ENCODE assay signal across 23 mouse cellular contexts in genomic region chr5:149874342-149874741, GRCm38 (mm10).
A peak's percentile ranks its signal among the peaks of the same experiment; 100 is the strongest.
DNase-seq lines count a peak whose midpoint lies in the region; ATAC-seq and TF ChIP-seq lines count a peak whose summit lies in the region.
"Had no signal": no experiment of that assay in that cellular context is flagged by ENCODE, and none has a peak within 500 bp of the region (broad histone marks: within the 10 kb centered on the region; RNA-seq: fewer than 3 reads in every experiment).

No protein-coding gene starts in this region.

- ATAC-seq in hindbrain, postnatal 0 days, result no peak
- no peak for ATAC-seq in hindbrain, embryonic 12.5 days (ENCODE audit: low FRiP score)
- no peak for ATAC-seq in lung, postnatal 0 days

- H3K9me3 ChIP-seq in hindbrain, postnatal 0 days (ENCODE audit: low read length), result no peaks in the 10 kb centered on the region
- no peaks in the 10 kb centered on the region for H3K9me3 ChIP-seq in hindbrain, embryonic 12.5 days (replicated peaks)
- H3K9me3 ChIP-seq in lung, postnatal 0 days (ENCODE audit: low read length), result no peaks in the 10 kb centered on the region
- H3K9me3 ChIP-seq: embryonic facial prominence, embryonic 13.5 days; forebrain, embryonic 12.5 days; limb, embryonic 13.5 days; liver, embryonic 13.5 days; lung, embryonic 15.5 days had no signal

- TF ChIP-seq CTCF in hindbrain, postnatal 0 days (IDR thresholded peaks at IDR 0.05; ENCODE audit: low read depth), result peak; percentile 35
- peak; percentile 33 for TF ChIP-seq CTCF in lung, postnatal 0 days (IDR thresholded peaks at IDR 0.05)
- TF ChIP-seq CTCF in cortical plate, adult 2 months (IDR thresholded peaks at IDR 0.05; ENCODE audit: extremely low read depth, insufficient read depth, low read length), result peak; percentile 36; the same call in 1 of the 2 replicates

- TF ChIP-seq EP300 in lung, postnatal 0 days (IDR thresholded peaks at IDR 0.05), result no peak

- H3K9ac ChIP-seq in hindbrain, postnatal 0 days (replicated peaks; ENCODE audit: low read length), result no peak overlapping the region
- H3K9ac ChIP-seq in hindbrain, embryonic 12.5 days, result no peak overlapping the region
- no peak overlapping the region for H3K9ac ChIP-seq in lung, postnatal 0 days (replicated peaks; ENCODE audit: low read depth)
- H3K9ac ChIP-seq: embryonic facial prominence, embryonic 13.5 days; forebrain, embryonic 12.5 days; limb, embryonic 13.5 days; liver, embryonic 13.5 days; lung, embryonic 15.5 days had no signal

- WGBS in hindbrain, postnatal 0 days, result 87% methylated on average over 2 of the region's 2 CpGs
- 88% methylated on average over 2 of the region's 2 CpGs for WGBS in hindbrain, embryonic 12.5 days
- 80% methylated on average over 2 of the region's 2 CpGs for WGBS in lung, postnatal 0 days

- no peaks in the 10 kb centered on the region for H3K27me3 ChIP-seq in hindbrain, postnatal 0 days (ENCODE audit: insufficient read depth, low read length)
- no peaks in the 10 kb centered on the region; the same call in 1 of the 2 replicates for H3K27me3 ChIP-seq in hindbrain, embryonic 12.5 days
- H3K27me3 ChIP-seq in lung, postnatal 0 days (replicated peaks; ENCODE audit: insufficient read depth, low read length), result no peaks in the 10 kb centered on the region
- H3K27me3 ChIP-seq: embryonic facial prominence, embryonic 13.5 days; forebrain, embryonic 12.5 days; limb, embryonic 13.5 days; liver, embryonic 13.5 days; lung, embryonic 15.5 days had no signal

- no peak overlapping the region for H3K4me2 ChIP-seq in hindbrain, postnatal 0 days (ENCODE audit: low read depth, low read length)
- no peak overlapping the region for H3K4me2 ChIP-seq in hindbrain, embryonic 12.5 days (replicated peaks)
- no peak overlapping the region for H3K4me2 ChIP-seq in lung, postnatal 0 days (replicated peaks; ENCODE audit: low read depth, low read length)
- H3K4me2 ChIP-seq: embryonic facial prominence, embryonic 13.5 days; forebrain, embryonic 12.5 days; heart, embryonic 11.5 days; limb, embryonic 13.5 days; liver, embryonic 13.5 days had no signal

- no peaks in the 10 kb centered on the region for H3K36me3 ChIP-seq in hindbrain, postnatal 0 days (ENCODE audit: insufficient read depth, low read length)
- no peaks in the 10 kb centered on the region for H3K36me3 ChIP-seq in hindbrain, embryonic 12.5 days
- no peaks in the 10 kb centered on the region for H3K36me3 ChIP-seq in lung, postnatal 0 days (ENCODE audit: insufficient read depth, low read length)
- H3K36me3 ChIP-seq: embryonic facial prominence, embryonic 13.5 days; forebrain, embryonic 12.5 days; limb, embryonic 13.5 days; liver, embryonic 13.5 days; lung, embryonic 15.5 days had no signal

- no peak for DNase-seq in hindbrain, postnatal 0 days (ENCODE audit: low spot score)
- no peak for DNase-seq in lung, postnatal 0 days (ENCODE audit: low spot score)
- DNase-seq in lung, postnatal 10 days, result no peak
- peak; percentile 17 for DNase-seq in A20 (ENCODE audit: low read depth, low spot score)
- no peak for DNase-seq in retina, postnatal 1 day
- DNase-seq: adrenal gland, postnatal 25 days; cerebellum, adult 9-11 months; gastrocnemius, adult 2 months; heart, postnatal 10 days; kidney, adult 2 months; kidney, postnatal 14 days; layer of hippocampus, postnatal 36 days; liver, embryonic 13.5 days; thymus, postnatal 25 days had no signal

- TF ChIP-seq POLR2A in cortical plate, adult 2 months (IDR thresholded peaks at IDR 0.05; ENCODE audit: extremely low read depth, insufficient read depth, low read length), result no peak

- H3K27ac ChIP-seq in hindbrain, postnatal 0 days, result no peak overlapping the region
- H3K27ac ChIP-seq in hindbrain, embryonic 12.5 days, result no peak overlapping the region
- H3K27ac ChIP-seq in lung, postnatal 0 days (ENCODE audit: low read length), result no peak overlapping the region
- H3K27ac ChIP-seq in cortical plate, adult 2 months (ENCODE audit: insufficient read depth, low read length), result no peak overlapping the region
- H3K27ac ChIP-seq: embryonic facial prominence, embryonic 13.5 days; forebrain, embryonic 12.5 days; gastrocnemius, adult 2 months; limb, embryonic 13.5 days; liver, embryonic 13.5 days; lung, embryonic 15.5 days; macrophage had no signal

- H3K4me1 ChIP-seq in hindbrain, postnatal 0 days (ENCODE audit: insufficient read depth, low read length), result no peaks in the 10 kb centered on the region
- peaks cover 17% of the 10 kb centered on the region; the same call in 1 of the 2 replicates for H3K4me1 ChIP-seq in hindbrain, embryonic 12.5 days
- no peaks in the 10 kb centered on the region for H3K4me1 ChIP-seq in lung, postnatal 0 days (ENCODE audit: insufficient read depth, low read depth, low read length)
- no peaks in the 10 kb centered on the region for H3K4me1 ChIP-seq in cortical plate, adult 2 months (ENCODE audit: control insufficient read depth, insufficient read depth, low read length)
- H3K4me1 ChIP-seq: embryonic facial prominence, embryonic 13.5 days; liver, embryonic 13.5 days; lung, embryonic 15.5 days had no signal

- no peak overlapping the region for H3K4me3 ChIP-seq in hindbrain, postnatal 0 days (ENCODE audit: low read length)
- H3K4me3 ChIP-seq in hindbrain, embryonic 12.5 days, result no peak overlapping the region
- H3K4me3 ChIP-seq in lung, postnatal 0 days (ENCODE audit: low read depth, low read length), result no peak overlapping the region
- no peak overlapping the region for H3K4me3 ChIP-seq in cortical plate, adult 2 months (ENCODE audit: insufficient read depth, low read length)
- H3K4me3 ChIP-seq: embryonic facial prominence, embryonic 13.5 days; erythroblast, embryonic 14.5 days; forebrain, embryonic 12.5 days; gastrocnemius, adult 2 months; limb, embryonic 13.5 days; liver, embryonic 13.5 days; lung, embryonic 15.5 days had no signal
